Mouse (Mus musculus) spleen, adult 2 months (tissue): Measurements from ENCODE around the gene Tlx1. TPM values are rescaled to one million over a fixed set of nuclear protein-coding genes. Genes with fewer than 3 reads are reported as not detected.

ENCODE experiments used
- DNase-seq, 2 experiments: peaks; one replicate each; pipeline versions ENCODE4 v3.0.0 to v3.0.0-alpha.2; 2012 to 2021; ENCODE audit warnings: low spot score in 2 of 2, low read depth in 1 of 2
- H3K27ac ChIP-seq: fragments of 200-500 bp; 2 replicates; pipeline ENCODE4 v1.5.1; 2012; ENCODE audit warnings: low read length, inconsistent platforms; ENCODE audit not compliant: insufficient read depth
- H3K27me3 ChIP-seq: fragments of 200-500 bp; 2 replicates; pipeline ENCODE4 v1.6.1; 2012; ENCODE audit warnings: mild to moderate bottlenecking, moderate library complexity, low read length, inconsistent platforms; ENCODE audit not compliant: control insufficient read depth, insufficient read depth
- H3K36me3 ChIP-seq: fragments of 200-500 bp; 2 replicates; pipeline ENCODE4 v1.6.1; 2012; ENCODE audit warnings: mild to moderate bottlenecking, low read length, inconsistent platforms; ENCODE audit not compliant: control insufficient read depth, insufficient read depth
- H3K4me1 ChIP-seq: fragments of 200-500 bp; 2 replicates; pipeline ENCODE4 v1.6.1; 2011; ENCODE audit warnings: inconsistent platforms; ENCODE audit not compliant: control insufficient read depth, insufficient read depth, insufficient read length
- H3K4me3 ChIP-seq: fragments of 200-500 bp; 2 replicates; pipeline ENCODE4 v1.5.1; 2011; ENCODE audit warnings: mild to moderate bottlenecking, inconsistent platforms; ENCODE audit not compliant: insufficient read depth, insufficient read length; ENCODE audit errors: extremely low read depth
- CTCF ChIP-seq: fragments of 200-500 bp; IDR thresholded peaks from 2 replicates; pipeline ENCODE4 v1.5.1; 2011; ENCODE audit warnings: mild to moderate bottlenecking, inconsistent platforms; ENCODE audit not compliant: insufficient read depth, insufficient read length, insufficient replicate concordance; ENCODE audit errors: extremely low read depth
- POLR2A ChIP-seq: fragments of 200-500 bp; IDR thresholded peaks from 2 replicates; pipeline ENCODE4 v1.6.1; 2011; ENCODE audit warnings: low read depth, low read length, inconsistent platforms
- WGBS: fragments of 180-500 bp; shearing (Covaris S2); methylation state at CpG from one replicate; pipeline ENCODE4 v1.1.7; 2018; 5-methylcytosine and 5-hydroxymethylcytosine counted together
- polyA plus RNA-seq: library from polyadenylated mRNA; depleted of rRNA; stranded (reverse); fragments of >200 nt; gene quantifications from 2 replicates; pipeline ENCODE4 v1.2.3, GENCODE M21; 2012; rRNA removed

The Tlx1 gene
- 37.3 and 51.1 TPM in 2 replicates for polyA plus RNA-seq

DNA sequence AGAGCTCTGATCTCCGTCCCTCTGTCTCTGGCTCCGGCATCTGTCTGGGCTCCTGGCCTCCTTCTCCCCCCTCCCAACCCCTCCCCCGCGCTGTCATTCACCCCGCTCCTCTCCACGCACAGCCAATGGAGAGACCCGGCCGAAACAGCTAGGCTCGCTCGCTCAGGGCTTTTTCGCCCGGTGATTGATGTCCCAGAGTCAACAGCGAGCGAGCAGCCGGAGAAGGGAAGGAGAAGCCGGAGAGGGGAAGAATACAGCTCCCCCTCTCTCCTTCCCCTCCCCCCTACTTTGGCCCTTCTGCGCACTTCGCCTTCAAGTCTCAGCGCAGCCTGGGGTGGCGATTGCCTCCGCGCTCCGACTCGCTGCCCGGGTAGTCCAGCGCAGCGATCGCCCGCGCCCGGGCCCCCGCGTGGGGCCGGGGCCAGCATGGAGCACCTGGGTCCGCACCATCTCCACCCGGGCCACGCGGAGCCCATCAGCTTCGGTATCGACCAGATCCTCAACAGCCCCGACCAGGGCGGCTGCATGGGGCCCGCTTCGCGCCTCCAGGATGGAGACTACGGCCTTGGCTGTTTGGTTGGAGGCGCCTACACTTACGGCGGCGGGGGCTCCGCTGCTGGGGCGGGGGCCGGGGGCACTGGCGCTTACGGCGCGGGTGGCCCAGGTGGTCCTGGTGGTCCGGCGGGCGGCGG, at the start of gene Tlx1:
Gene Tlx1, plus strand, starts transcription at position 191 of the 692 bp plus-strand sequence.
- H3K36me3 ChIP-seq: no peaks in the 10 kb centered on the region
- peak within 1 kb of the TSS; percentile 45 for H3K27ac ChIP-seq
- peak within 1 kb of the TSS; percentile 30; the same call in 1 of the 2 replicates for H3K4me3 ChIP-seq
- H3K27me3 ChIP-seq: peaks cover 28% of the 10 kb centered on the region
- DNase-seq: no peak
- 5% methylated on average over 60 of the region's 61 CpGs for WGBS
- TF ChIP-seq POLR2A (no peak), CTCF (no peak)
- H3K4me1 ChIP-seq: no peaks in the 10 kb centered on the region

GRCm38 (mm10) chr19:45105591-45105990, 44.9 kb upstream of the Tlx1 start:
- 23% methylated on average over 1 of the region's 1 CpGs for WGBS
- H3K4me3 ChIP-seq: no peak overlapping the region
- TF ChIP-seq POLR2A (no peak), CTCF (no peak)
- H3K36me3 ChIP-seq: no peaks in the 10 kb centered on the region
- H3K27ac ChIP-seq: no peak overlapping the region
- H3K4me1 ChIP-seq: no peaks in the 10 kb centered on the region
- DNase-seq: no peak
- peaks cover 4% of the 10 kb centered on the region; the same call in 1 of the 2 replicates for H3K27me3 ChIP-seq

DNA sequence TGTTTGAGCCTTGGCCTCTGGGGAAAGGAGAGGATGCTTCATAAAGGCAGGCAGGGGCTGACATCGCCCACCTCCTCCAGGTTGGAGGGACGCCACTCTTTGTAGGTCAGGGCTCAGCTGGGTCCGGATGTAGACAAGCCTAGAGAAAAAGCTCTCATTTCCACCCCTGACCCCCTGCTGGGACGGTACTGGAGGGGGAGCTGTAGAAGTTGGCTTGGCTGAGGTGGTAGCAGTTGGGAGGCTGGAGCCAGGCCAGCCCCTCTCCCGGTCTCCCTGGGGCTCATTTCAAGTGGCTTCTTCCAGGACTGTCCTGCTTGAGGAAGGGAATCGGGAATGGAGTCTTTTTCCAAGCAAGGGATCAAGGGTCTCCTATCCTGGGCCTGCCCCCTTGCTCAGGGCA, 43.8 kb upstream of the Tlx1 start:
- Histone ChIP-seq H3K4me1 (no peaks in the 10 kb centered on the region), H3K4me3 (no peak overlapping the region), H3K27ac (no peak overlapping the region), H3K27me3 (peaks cover 4% of the 10 kb centered on the region; the same call in 1 of the 2 replicates), H3K36me3 (no peaks in the 10 kb centered on the region)
- no peak for TF ChIP-seq CTCF
- no peak for TF ChIP-seq POLR2A
- WGBS: 59% methylated on average over 6 of the region's 6 CpGs
- no peak for DNase-seq

GRCm38 (mm10) chr19:45110681-45111080, 39.8 kb upstream of the Tlx1 start:
- Histone ChIP-seq H3K4me3 (no peak overlapping the region), H3K27ac (no peak overlapping the region), H3K27me3 (0 out of 2 replicates have a peak, but pooled peaks cover 1% of the 10 kb centered on the region), H3K4me1 (no peaks in the 10 kb centered on the region), H3K36me3 (no peaks in the 10 kb centered on the region)
- 35% methylated on average over 8 of the region's 8 CpGs for WGBS
- no peak for TF ChIP-seq POLR2A
- no peak for TF ChIP-seq CTCF
- no peak for DNase-seq

DNA sequence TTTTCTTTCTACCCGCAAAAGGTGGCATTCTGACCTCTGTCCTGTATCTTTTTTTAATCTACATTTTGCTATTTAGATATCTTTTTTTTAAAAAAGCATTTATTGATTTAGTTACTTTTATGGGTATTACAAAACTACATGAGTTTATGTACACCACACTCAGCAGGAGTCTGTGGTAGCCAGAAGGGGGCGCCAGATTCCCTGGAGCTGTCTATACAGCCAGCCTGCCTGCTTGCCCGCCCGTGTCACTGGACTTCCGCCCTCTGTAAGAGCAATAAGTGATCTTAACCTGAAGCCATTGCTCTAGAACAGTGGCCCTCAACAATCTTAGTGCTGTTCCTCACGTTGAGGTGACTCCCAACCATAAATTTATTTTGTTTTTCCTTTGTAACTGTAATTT, 38.0 kb upstream of the Tlx1 start:
- H3K27ac ChIP-seq: no peak overlapping the region
- no peak for DNase-seq
- no peaks in the 10 kb centered on the region for H3K4me1 ChIP-seq
- H3K36me3 ChIP-seq: no peaks in the 10 kb centered on the region
- H3K27me3 ChIP-seq: no peaks in the 10 kb centered on the region
- 86% methylated on average over 6 of the region's 6 CpGs for WGBS
- no peak overlapping the region for H3K4me3 ChIP-seq
- TF ChIP-seq POLR2A (no peak), CTCF (no peak)

DNA sequence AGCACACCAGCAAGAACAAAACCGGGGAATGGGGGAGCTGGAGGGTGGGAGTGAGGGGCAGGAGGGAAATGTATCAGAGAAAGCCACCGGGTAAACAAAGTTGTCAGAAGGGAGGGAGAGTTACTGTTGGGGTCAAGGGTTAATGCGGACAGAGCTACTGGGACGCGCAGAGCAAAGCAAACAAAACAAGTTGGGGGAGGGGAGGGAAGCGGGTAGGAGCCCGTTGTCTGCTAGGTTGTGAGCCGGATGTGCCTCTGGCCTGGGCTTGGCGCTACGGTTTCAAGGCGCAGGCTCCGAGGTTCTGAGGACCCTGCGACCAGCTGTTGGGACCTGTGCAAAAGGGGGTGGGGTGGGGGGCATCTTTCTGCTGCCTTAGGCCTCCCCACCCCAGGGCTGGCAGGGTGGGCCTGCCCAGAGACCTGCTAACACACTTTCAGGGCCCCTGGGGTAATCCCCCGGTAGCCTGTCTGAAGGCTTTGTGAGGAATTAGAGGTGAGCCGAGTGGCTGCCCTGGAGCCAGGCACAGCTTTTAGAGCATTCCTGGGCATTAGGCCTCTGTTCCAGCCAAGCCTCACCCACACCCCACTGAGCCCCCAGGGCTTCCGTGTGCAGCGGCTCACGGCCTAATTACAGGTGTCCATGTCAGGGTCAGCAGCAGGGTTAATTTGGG, 36.6 kb upstream of the Tlx1 start:
- Histone ChIP-seq H3K4me3 (no peak overlapping the region), H3K27ac (0 out of 2 replicates have a peak overlapping the region, but pooled peaks have one; percentile 0), H3K36me3 (no peaks in the 10 kb centered on the region), H3K27me3 (no peaks in the 10 kb centered on the region), H3K4me1 (no peaks in the 10 kb centered on the region)
- WGBS: 40% methylated on average over 18 of the region's 18 CpGs
- TF ChIP-seq POLR2A (no peak), CTCF (no peak)
- DNase-seq: no peak
